Mouse (Mus musculus) embryonic facial prominence, embryonic 11.5 days (tissue): ENCODE measurements around the gene Ifitm5. TPM values are rescaled to one million over a fixed set of nuclear protein-coding genes. Genes with fewer than 3 reads are reported as not detected.

Experiments used
- ATAC-seq: fragments of 200-750 bp; cut with Nextera tagmentation; replicated peaks from 2 replicates; pipeline ENCODE4 v1.8.0; 2017; ENCODE audit warnings: low read depth; ENCODE audit not compliant: insufficient number of reproducible peaks, low FRiP score, low TSS enrichment
- DNase-seq: peaks from one replicate; pipeline ENCODE4 v3.0.0-alpha.2; 2015; ENCODE audit warnings: low spot score
- H3K27ac ChIP-seq: fragments of 300-500 bp; sonication (generic); replicated peaks from 2 replicates; pipeline ENCODE4 v1.5.1; 2014; ENCODE audit warnings: mild to moderate bottlenecking, low read depth, low read length, control low read depth
- H3K27me3 ChIP-seq: fragments of 300-500 bp; sonication (generic); 2 replicates; pipeline ENCODE4 v1.6.1; 2014; ENCODE audit warnings: mild to moderate bottlenecking, low read length, moderate library complexity, mixed read lengths; ENCODE audit not compliant: control insufficient read depth, insufficient read depth
- H3K36me3 ChIP-seq: fragments of 300-500 bp; sonication (generic); replicated peaks from 2 replicates; pipeline ENCODE4 v1.6.1; 2014; ENCODE audit warnings: low read depth, mild to moderate bottlenecking, low read length, moderate library complexity, mixed read lengths; ENCODE audit not compliant: control insufficient read depth, insufficient read depth
- H3K4me1 ChIP-seq: fragments of 300-500 bp; sonication (generic); 2 replicates; pipeline ENCODE4 v1.6.1; 2014; ENCODE audit warnings: low read length, mixed read lengths; ENCODE audit not compliant: control insufficient read depth, insufficient read depth
- H3K4me2 ChIP-seq: fragments of 300-500 bp; sonication (generic); 2 replicates; pipeline ENCODE4 v1.6.1; 2014; ENCODE audit warnings: low read depth, mild to moderate bottlenecking, control low read depth, low read length, moderate library complexity
- H3K4me3 ChIP-seq: fragments of 300-500 bp; sonication (generic); 2 replicates; pipeline ENCODE4 v1.5.1; 2014; ENCODE audit warnings: low read depth, low read length, control low read depth
- H3K9ac ChIP-seq: fragments of 300-500 bp; sonication (generic); replicated peaks from 2 replicates; pipeline ENCODE4 v1.6.1; 2014; ENCODE audit warnings: mild to moderate bottlenecking, control low read depth, low read length
- H3K9me3 ChIP-seq: fragments of 300-500 bp; sonication (generic); replicated peaks from 2 replicates; pipeline ENCODE4 v1.6.1; 2016; ENCODE audit warnings: mild to moderate bottlenecking, low read length, inconsistent platforms, mixed read lengths; ENCODE audit not compliant: control insufficient read depth
- WGBS: fragments of 180-500 bp; shearing (Covaris S2); extraction: QIAGEN DNeasy Blood & Tissue Kit; methylation state at CpG from one replicate; pipeline ENCODE4 v1.1.7; 2014; 5-methylcytosine and 5-hydroxymethylcytosine counted together
- polyA plus RNA-seq: library from polyadenylated mRNA; unstranded; fragments of >200 nt; fragmentation: Nextera tagmentation; extraction: Ambion mirVana; gene quantifications from 2 replicates; pipeline ENCODE4 v1.2.1, GENCODE M21; 2014

Gene Ifitm5
- polyA plus RNA-seq, 1 experiment from 2014 or later: 0.38 TPM

- WGBS: 7% methylated on average over 9 of the region's 9 CpGs
- H3K4me2 ChIP-seq: no peak overlapping the region
- H3K4me3 ChIP-seq: no peak overlapping the region
- H3K27ac ChIP-seq: no peak overlapping the region
- no peaks in the 10 kb centered on the region for H3K27me3 ChIP-seq
- peak; percentile 74 for DNase-seq
- no peaks in the 10 kb centered on the region for H3K9me3 ChIP-seq
- H3K4me1 ChIP-seq: peaks cover 4% of the 10 kb centered on the region; the same call in 1 of the 2 replicates
- no peak overlapping the region for H3K9ac ChIP-seq
- H3K36me3 ChIP-seq: no peaks in the 10 kb centered on the region
- no peak for ATAC-seq
Observed at GRCm38 (mm10) chr7:140959181-140959901, 9.2 kb upstream of the Ifitm5 start.

GRCm38 (mm10) chr7:140956556-140956869 is 6.4 kb upstream of the Ifitm5 start:
- Histone ChIP-seq H3K9ac (no peak overlapping the region), H3K36me3 (no peaks in the 10 kb centered on the region), H3K9me3 (no peaks in the 10 kb centered on the region), H3K27me3 (no peaks in the 10 kb centered on the region), H3K4me3 (no peak overlapping the region), H3K27ac (peak overlapping the region; percentile 89), H3K4me1 (peaks cover 8% of the 10 kb centered on the region), H3K4me2 (no peak overlapping the region; the same call in 1 of the 2 replicates)
- ATAC-seq (no peak), DNase-seq (no peak)
- WGBS: 41% methylated on average over 6 of the region's 6 CpGs

- no peaks in the 10 kb centered on the region for H3K36me3 ChIP-seq
- ATAC-seq (peak; percentile 80), DNase-seq (peak; percentile 88)
- peak within 1 kb of the TSS; percentile 89 for H3K27ac ChIP-seq
- H3K4me1 ChIP-seq: peaks cover 8% of the 10 kb centered on the region
- peak within 1 kb of the TSS; percentile 69 for H3K9ac ChIP-seq
- peak within 1 kb of the TSS; percentile 67 for H3K4me2 ChIP-seq
- no peaks in the 10 kb centered on the region for H3K9me3 ChIP-seq
- H3K27me3 ChIP-seq: no peaks in the 10 kb centered on the region
- WGBS: 11% methylated on average over 11 of the region's 11 CpGs
- H3K4me3 ChIP-seq: peak within 1 kb of the TSS; percentile 55
Observed at GRCm38 (mm10) chr7:140955758-140956555, 5.9 kb upstream of the Ifitm5 start, which contains the start of the genes Gm45717 and Ifitm2. Gene Gm45717 (minus strand): TSS chr7:140955937. Gene Ifitm2 (minus strand): TSS chr7:140955987.

- peak overlapping the region; percentile 89 for H3K27ac ChIP-seq
- WGBS: 15% methylated on average over 17 of the region's 17 CpGs
- H3K9me3 ChIP-seq: no peaks in the 10 kb centered on the region
- H3K4me1 ChIP-seq: peaks cover 8% of the 10 kb centered on the region
- DNase-seq (peak; percentile 54), ATAC-seq (peak; percentile 50)
- peak overlapping the region; percentile 69 for H3K9ac ChIP-seq
- H3K36me3 ChIP-seq: no peaks in the 10 kb centered on the region
- no peaks in the 10 kb centered on the region for H3K27me3 ChIP-seq
- peak overlapping the region; percentile 67 for H3K4me2 ChIP-seq
- peak overlapping the region; percentile 55 for H3K4me3 ChIP-seq
Observed at GRCm38 (mm10) chr7:140955342-140955741, 5.3 kb upstream of the Ifitm5 start.

- Histone ChIP-seq H3K9ac (peak overlapping the region; percentile 37), H3K4me2 (peak overlapping the region; percentile 67), H3K27ac (no peak overlapping the region), H3K27me3 (no peaks in the 10 kb centered on the region), H3K4me3 (peak overlapping the region; percentile 55), H3K36me3 (no peaks in the 10 kb centered on the region), H3K4me1 (peaks cover 8% of the 10 kb centered on the region), H3K9me3 (no peaks in the 10 kb centered on the region)
- DNase-seq (no peak), ATAC-seq (no peak)
- WGBS: 8% methylated on average over 9 of the region's 9 CpGs
Observed at GRCm38 (mm10) chr7:140954733-140955071, 4.6 kb upstream of the Ifitm5 start.

GRCm38 (mm10) chr7:140953800-140954732 is 4.0 kb upstream of the Ifitm5 start:
- 67% methylated on average over 15 of the region's 15 CpGs for WGBS
- ATAC-seq: no peak
- Histone ChIP-seq H3K4me3 (peak overlapping the region; percentile 55), H3K9ac (peak overlapping the region; percentile 37), H3K4me1 (peaks cover 8% of the 10 kb centered on the region), H3K9me3 (no peaks in the 10 kb centered on the region), H3K4me2 (peak overlapping the region; percentile 67), H3K36me3 (no peaks in the 10 kb centered on the region), H3K27ac (no peak overlapping the region), H3K27me3 (no peaks in the 10 kb centered on the region)
- no peak for DNase-seq

GRCm38 (mm10) chr7:140953133-140953532 is 3.0 kb upstream of the Ifitm5 start:
- DNase-seq (no peak), ATAC-seq (no peak)
- Histone ChIP-seq H3K4me3 (no peak overlapping the region), H3K27ac (no peak overlapping the region), H3K4me1 (peaks cover 8% of the 10 kb centered on the region), H3K9me3 (no peaks in the 10 kb centered on the region), H3K9ac (no peak overlapping the region), H3K36me3 (no peaks in the 10 kb centered on the region), H3K4me2 (no peak overlapping the region), H3K27me3 (no peaks in the 10 kb centered on the region)
- 83% methylated on average over 11 of the region's 11 CpGs for WGBS
